Mouse (Mus musculus) thymus, postnatal 10 days (tissue): ENCODE results near the gene Gm7534.

Source experiments
- DNase-seq, 2 experiments: peaks; one replicate each; pipeline ENCODE4 v3.0.0; 2021; ENCODE audit warnings: low spot score in 2 of 2

Gene Gm7534

DNA sequence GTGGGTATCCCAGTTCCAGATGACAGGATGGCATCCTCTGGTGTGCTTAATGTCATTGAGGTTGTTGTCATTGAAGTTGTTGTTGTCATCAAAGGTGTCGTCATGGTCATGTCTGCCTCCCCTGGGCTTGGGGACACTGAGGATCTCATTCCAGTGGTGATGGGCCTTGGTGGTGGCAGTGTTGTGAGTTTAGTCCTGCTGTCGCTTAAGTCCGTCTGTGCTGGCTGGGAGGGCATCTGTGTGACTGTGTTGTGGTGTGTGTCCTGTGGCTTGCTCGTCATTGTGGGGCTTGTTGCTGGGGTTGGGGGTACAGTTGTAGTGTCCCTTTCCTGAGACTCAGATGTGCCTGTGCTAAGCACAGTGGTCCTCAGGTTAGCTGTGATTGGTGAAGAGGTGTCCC lies at the start of gene Gm7534:
Gene Gm7534, minus strand, starts transcription at position 101 of the 400 bp plus-strand sequence.
- DNase-seq, result no peak

DNA sequence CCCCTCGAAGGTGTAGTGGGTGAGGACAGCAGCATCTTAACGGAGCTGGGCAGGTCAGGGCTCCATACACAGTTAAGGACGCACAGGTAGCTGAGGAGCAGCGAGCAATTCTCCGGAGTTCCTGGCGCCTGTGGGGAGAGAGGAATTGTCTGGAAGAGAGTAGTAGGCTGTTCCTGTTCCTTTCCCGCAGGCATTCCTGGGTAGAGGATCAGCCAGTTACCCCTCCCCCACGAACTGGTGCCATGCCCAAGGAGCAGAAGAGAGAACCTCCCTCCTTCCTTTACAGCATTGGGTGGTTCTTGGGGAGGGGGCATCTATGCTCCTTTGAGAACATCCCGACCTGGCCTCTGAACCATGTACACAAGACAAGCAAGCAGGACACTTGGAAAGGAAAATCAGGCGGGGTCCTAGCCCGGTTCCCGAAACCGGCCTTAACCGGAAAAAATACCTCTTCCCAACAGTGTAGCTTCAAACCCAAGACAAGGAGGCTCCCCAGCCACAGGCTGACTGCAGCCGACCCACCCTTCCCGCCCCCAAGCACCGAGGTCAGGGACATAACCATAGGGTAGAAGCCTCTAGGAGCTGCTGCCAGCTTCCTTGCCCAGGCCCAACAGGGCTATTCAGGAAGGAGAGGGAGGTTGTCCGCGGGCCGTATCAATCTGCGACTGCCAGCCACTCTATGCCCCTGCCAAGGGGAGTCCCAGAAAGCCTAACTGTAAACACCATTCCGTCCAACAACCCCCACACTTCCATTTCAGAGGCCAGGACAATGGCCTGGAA lies 49.5 kb upstream of the Gm7534 start:
- DNase-seq, result no peak

DNA sequence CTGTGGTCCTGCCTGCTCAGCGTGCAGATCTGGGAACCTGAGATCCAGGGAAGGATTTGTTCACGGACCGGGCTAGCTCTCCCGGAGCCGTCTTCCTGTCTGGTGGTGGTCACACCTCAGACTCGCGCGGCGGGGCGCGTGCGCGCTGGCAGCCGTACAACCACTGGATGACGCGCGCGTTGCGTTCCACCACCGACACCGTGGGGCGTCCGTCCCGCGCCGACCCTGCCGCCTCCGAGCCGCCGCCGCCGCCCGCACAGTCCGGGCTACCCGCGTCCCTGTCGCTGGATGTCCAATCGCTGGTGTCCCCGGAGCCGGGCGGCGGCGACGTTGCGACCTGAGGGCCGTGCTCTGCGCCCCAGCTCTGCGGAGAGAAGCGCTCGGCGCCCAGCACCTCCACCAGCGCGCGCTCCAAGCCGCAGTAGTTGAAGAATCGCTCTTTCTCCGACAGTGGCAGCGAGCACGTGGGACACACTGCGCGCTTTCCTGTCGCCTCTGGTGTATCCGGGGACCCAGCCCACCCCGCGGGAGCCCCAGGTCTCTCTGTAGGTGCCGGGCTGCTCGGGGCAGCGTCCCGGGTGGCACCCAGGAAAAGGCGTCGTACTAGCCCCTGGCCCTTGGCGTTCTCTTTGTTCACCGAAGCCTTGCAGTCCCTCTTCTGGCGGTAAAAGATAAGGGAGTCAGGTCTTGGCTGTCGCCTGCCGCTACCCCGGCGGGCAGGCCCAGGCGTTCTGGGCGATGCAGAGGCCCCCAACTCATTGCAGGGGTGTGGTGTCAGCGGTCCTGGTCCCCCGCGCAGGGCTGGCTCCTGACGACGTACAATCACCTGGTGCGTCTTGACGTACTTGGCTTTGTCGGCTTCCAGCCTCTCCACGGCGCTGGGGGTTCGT lies 48.7 kb upstream of the Gm7534 start:
- DNase-seq, result peak; percentile 29 to 52

DNA sequence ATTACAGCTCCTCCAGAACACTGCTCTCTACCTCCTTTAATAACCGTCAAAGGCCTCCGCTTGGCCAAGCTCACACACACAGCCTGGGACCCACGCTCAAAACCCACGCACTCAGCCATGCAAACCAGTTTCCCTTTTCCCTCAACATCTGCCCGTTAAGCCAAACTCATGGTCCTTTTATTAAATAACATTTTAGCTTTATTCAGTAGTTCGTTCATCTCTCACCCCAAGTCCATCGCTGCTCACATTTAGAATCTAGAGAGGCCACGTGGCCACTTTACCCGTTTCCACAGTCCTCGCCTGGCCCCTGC lies 48.1 kb upstream of the Gm7534 start:
- DNase-seq, result no peak

DNA sequence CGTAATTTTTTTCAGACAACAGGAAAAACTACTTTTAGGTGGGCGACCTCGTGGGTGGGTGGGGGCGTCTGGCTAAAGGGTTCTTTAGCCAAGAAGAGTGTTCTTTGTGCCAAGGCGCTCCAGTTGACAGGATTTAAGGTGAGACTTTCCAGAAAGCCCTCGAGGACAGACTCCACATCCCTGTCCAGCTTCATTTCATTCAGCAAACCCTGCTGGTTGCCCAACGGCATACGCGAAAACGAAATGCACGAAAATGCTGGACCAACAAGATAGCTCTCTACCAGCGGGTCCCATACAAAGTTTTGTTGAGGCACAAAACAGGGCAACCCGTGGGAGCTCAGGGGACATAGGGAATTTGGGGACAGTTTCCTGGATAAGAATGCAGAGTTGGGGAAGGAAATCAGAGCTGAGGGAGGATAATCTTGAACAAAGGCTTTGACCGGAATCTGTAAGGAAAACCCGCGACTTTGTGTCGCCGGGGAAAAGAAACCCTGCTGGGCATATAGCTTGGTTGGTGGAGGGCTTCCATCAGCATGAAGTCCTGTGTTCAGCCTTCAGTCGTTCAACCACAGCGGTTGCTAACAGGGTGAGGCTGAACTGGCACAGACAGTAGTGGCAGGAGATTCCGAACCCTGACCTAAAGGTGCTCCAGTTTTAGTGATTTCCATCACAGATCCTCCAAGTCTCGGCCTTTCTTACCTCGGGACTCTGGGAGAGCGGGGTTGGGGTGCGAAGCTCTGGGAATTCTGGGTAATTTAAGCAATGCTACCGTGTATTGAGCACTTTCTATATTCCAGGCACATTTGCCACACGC lies 47.5 kb upstream of the Gm7534 start:
- no peak for DNase-seq

DNA sequence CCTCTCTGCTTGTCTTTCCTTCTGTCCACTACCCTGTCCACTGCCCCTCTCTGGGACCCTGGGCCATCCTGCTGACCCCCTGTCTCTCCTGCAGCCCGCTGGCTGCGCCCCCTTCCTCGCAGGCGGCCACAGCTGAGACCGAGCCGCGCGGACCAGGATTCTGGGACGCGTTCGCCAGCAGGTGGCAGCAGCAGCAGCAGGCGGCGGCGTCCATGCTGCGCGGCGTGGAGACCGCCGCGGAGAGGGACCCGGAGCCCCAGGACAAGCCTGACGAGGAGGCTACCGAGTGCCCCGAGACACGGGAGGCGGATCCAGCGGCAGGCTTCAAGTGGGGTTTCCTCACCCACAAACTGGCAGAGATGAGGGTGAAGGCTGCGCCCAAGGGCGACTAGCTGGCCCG lies 46.8 kb upstream of the Gm7534 start:
- DNase-seq, result peak; percentile 42 to 82

DNA sequence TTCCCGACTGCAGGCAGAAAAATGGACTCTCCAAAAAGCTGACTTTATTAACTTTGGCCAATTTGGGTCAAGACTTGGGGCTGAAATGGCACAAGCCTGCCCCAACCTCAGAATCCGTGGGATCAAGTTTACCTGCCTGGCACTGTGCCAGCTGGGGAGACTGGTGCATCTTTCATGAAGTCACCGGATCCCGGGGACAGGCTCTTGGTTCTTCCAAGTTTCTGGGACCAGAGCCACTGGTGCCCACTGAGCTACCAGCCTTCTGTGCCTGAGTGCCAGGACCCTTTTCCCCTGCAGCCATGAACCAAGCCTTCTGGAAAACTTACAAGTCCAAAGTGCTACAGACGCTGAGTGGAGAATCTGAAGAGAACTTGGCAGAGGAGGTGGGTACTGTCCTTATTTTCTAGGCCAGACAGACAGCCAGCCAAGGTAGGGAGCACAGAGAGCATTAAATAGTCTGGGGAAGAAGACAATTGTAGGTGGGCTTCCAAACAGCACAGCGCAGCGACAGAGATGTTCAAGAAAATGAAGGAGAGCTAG lies 44.0 kb upstream of the Gm7534 start, which contains the start of gene Gm30191:
Gene Gm30191, plus strand, starts transcription at position 217 of the 540 bp plus-strand sequence.
- DNase-seq, result no peak

DNA sequence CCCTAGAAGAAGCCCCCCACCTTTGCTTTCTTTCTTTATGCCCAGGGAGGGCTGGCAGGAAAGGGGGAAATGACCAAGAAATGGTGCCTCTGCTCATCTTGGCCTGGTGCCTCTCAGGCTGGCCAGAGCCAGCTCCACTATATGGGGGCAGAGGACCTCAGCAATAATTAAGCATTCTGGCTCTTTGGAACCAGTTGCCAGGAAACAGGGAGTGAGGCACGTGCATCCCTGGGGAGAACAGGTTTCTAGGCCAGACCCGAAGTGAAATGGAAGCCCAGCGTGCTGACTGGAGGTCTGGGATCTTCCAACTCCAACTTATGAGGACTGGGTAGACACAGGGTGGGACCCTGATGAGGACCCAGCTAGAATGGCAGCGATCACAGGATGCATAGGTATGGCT lies 43.5 kb upstream of the Gm7534 start:
- no peak for DNase-seq

DNA sequence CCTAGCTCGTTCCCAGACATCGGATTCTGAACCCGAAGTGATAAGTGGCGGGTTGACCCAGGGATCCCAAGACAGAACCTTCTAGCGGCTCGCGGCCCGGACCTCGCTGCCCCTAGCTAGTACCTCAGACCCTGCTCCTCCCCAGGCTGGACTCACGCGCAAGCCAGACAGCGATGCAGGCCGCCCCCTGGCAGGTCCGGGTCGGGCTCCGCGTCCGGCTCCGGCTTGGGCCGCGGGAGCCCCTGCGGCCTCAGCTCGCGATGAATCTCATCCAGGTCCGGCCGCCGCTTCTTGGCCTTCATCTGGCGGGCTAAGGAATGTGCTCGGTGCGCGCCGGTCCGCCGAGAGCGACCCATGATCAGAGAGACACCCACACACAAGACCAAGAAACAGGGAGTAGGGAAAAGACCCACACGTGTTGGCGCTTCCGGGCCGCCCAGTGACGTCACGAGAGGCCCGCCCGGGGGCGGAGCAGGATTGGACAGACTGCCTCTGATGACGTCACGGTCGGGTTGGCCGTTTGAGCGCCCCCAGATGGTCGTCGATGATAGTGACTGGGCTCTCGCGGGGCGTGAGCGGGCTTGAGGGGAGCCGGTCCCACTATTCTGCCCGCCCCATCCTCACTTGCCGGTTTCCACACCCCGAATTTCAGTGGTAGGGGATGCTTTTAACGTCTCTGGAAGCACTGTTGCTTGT lies 42.5 kb upstream of the Gm7534 start, which contains the start of gene Zfp593:
Gene Zfp593, minus strand, starts transcription at position 445 of the 696 bp plus-strand sequence.
- DNase-seq, result peak; percentile 92 to 98

DNA sequence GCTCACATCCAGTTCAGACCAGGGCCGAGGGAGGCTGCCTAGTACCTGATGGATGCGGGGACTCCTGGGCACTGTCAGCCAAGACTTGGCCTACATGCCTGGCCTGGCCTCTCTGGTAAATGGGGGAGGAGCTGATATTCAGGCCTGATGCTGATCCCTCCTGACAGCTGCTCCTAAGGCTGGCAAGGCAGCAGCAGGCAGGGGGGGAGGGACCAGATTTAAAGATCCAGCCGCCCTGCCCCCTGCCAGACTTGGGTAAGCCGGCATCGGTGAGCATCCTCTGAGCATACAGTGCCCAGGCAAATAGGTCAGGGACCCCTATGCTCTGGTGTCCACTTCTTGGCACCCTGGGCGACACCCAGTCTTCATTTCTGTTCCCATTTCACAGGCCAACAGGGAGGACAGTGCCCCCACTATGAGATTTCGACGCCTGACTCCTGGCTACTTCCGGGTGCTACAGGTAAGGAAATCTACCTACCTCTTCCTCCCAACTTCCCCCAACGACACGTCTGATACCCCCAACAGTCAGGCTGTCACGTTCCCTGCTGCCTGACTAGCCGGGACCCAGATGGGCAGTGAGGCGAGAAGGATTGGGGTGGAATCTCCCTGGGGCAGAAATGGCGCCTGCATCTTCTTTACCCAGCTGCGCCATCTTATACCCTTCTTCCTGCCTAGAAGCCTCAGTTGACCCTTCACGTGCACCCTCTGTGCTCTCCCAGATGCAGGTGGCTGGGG lies 40.9 kb upstream of the Gm7534 start, which contains the start of gene E130218I03Rik:
Gene E130218I03Rik, plus strand, starts transcription at position 147 of the 735 bp plus-strand sequence.
- no peak for DNase-seq

DNA sequence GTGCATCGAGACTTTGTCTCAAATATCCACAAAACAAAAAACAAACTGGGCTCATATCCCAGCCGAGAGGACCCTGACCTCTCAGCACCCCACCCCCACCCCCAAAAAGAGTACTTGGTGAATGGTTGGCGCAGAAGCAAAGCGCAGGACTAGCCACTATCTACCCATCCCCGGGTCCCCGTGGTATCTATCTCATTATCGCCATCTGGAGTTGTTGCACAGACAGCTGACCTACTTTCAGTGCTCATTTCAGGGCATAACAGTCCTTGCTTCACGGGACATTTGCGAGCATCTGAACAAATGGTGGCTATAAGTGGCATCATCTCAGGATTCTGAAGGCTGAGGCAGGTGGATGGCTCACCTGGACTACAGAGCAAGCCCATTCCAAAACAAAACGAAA lies 35.9 kb upstream of the Gm7534 start:
- no peak for DNase-seq

DNA sequence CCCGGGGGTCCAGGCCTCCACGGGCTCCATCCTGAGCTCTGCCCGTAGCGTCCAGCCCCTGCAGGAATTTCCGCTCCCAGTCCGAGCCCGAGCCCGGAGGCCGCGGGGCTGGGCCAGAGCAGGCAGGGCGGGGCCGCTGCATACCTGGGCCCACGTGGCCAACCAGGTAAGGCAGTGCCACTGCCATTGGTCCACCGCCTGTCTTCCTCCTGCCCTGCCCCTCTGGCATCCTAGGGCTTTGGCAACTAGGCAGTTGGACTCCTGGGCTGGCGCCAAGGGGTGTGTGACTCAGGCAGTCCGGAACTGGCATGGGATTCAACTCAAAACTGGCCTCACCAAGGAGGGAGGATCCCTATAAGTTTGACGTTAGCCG lies 35.5 kb upstream of the Gm7534 start, which contains the start of gene Cnksr1:
Gene Cnksr1, minus strand, starts transcription at position 121 of the 373 bp plus-strand sequence.
- DNase-seq, result no peak

DNA sequence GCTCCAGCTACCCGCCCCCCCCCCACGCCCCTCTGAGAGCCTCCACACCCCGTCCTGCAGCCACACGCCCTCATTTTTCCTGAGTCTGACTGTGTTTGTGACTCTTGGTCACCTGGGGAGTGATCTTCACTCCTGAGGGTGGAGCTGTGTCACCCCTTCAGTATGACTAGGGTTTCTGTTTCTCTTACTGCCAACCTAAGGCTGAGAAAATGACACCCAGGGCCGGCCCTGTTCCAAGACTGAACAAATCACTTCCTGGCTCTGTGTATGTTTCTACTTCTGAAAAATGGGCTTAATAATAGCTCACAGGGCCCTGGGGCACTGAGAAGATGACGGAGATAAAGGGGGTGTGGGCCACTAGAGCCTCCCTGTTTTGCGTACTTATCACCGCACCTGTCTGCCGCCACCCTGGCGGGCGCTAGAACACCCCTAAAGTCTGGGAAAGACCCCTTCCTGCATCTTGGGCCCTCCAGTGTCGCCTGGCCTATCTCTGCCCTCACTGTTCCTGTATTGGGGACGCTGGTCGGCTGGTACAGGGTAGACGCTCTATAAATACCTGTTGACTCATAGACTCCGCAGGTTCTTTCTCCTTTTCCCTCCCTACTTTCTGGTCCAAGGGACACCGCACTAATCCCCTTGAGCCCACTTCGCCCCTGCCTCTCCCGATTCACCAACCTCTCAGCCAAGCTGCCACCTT lies 34.9 kb upstream of the Gm7534 start:
- DNase-seq, result no peak

DNA sequence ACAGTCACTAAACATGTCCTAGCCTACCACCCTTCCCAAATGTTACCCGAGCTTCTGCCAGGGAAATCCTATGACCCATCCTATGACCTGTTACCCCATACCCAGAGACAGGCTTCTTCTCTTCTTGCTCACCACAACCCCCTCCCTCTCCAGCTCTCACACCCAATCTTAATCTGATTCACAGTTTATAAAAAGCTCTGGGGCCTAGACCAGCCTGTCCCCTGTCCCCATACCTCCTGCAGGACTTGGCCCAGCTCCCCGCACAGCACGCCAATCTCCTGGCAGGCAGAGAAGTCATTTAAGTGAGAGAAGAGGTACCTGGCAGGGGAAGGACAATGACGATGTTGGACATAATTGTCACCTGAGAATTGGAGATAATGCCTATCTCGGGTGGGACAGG lies 32.1 kb upstream of the Gm7534 start:
- no peak for DNase-seq

DNA sequence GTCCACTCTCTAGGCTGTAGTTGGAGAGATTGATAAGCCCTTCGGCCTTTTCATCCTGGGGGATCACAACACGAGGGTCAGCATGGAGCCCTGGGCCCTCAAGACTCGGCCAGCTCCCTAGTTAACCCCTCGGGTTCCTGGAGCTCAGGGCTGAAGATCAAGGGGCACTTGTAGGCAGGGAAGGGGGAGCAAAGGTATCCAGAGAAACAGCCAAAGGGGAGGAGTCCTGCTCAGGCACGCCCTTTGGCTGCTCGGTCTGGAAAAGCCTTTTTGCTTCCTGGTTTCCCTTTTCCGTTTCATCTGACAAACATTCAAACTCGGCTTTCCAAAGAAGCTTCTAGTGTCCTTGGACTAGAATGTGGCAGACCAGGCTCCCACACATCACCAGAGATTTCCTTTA lies 27.6 kb upstream of the Gm7534 start:
- no peak for DNase-seq

DNA sequence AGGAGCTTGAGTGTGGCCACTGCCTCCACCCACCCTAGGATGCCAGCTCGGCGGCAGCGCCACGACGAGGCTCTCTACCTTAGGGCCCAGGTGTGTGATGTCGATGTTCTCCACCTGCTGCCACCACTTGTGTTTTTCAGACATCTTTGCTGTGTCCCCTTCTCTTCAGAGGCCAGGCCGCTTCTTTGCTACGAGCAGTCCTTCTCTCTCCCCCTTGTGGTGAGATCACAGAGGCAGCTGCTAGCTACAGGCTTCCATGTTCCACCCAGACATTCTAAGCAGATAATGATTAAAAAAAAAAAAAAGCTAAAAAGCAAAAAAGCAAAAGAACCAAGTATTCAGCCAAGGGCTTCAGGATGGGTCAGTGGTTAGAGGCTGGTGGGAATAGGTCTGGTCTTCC lies 24.4 kb upstream of the Gm7534 start, which contains the start of gene Catsper4:
Gene Catsper4, minus strand, starts transcription at position 190 of the 400 bp plus-strand sequence.
- peak in 1 of 2 experiments; percentile 31 for DNase-seq

DNA sequence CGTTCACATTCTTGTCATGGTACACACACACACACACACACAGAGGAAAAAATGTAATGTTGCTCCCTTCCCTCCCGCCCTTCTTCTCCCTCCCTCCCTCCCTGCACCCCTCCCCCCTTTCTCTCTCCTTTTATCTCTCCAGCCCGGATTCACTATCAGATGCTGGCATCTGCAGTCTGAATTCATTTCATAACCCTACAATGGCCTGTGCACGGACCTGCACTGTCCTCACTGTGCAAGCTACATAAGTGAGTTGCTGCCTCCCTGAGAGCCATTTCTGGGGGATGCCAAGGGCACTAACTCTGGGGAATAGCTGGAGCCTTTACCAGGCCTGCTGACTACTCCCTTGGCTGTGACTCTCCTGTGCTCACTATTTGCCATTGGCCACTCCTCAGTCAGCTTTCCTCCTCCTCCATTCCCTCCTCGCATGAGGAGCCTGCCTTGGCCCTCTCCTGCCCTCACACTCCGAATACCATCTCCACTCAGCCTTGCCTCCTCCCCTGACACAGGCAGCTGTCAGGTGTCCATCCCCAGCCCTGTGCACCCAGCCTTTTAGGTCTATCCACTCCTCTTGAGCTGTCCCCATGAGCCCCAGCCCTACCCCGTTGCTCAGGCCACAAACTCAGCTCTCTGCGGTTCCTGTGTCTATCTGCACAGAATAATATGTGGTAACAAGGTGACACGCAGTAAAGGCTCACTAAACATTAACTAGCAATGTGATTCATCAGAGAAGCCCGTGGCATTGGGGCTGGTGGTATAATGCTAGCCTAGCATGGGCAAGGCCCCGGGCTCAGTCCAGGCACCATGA lies 20.2 kb upstream of the Gm7534 start:
- no peak for DNase-seq

DNA sequence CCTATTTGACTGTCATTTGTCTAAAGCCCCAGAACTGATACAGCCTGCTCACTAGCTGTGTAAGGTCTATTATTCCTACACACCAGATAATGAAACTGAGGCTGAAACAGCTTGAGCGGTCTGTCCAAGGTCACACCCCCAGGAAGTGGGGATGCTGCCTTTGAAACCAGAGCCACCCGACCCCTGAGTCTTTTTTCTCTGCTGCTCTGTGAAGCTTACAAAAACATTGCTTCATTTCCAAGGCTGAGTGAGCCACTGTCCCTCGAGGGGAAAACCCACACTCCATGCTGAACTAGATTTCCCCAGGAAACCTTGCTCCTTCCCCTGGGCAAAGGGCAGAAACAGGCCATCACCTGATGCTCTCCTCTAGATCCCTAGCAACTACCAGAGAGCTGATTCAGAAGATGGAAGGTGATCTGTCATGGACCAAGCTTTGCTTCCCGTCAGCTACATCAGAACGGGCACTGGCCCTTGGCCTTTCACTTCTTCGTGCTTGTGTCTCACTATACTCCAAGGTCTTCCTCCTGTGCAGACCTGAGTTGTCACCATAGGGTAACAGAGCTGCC lies 3.8 kb upstream of the Gm7534 start:
- DNase-seq, result no peak
